Mouse (Mus musculus): ENCODE results near the gene Cldn20.

GRCm38 (mm10) chr17:3491667-3492066 is 40.7 kb upstream of the Cldn20 start:
- TF ChIP-seq CTCF (IDR thresholded peaks at IDR 0.05; ENCODE audit: low read depth, low read length) (no peak), TAL1 (conservative IDR thresholded peaks at IDR 0.05; ENCODE audit: low read depth, low read length) (no peak), GATA1 (IDR thresholded peaks at IDR 0.05; ENCODE audit: borderline replicate concordance, low read length) (no peak), GATA2 (IDR thresholded peaks at IDR 0.05; ENCODE audit: borderline replicate concordance, low read depth, low read length) (no peak)

Measured in G1E (cell line).